Mouse (Mus musculus) erythroblast, adult 5-6 weeks (primary cell): ENCODE results near the gene Endog. TPM values are rescaled to one million over a fixed set of nuclear protein-coding genes. Genes with fewer than 3 reads are reported as not detected.
A peak's percentile ranks its signal among the peaks of the same experiment; 100 is the strongest.
"Not testable (repeated sequence)": the region's sequence is repeated elsewhere in the genome, so short reads cannot be mapped to it uniquely, and the experiment has no call there.

Source experiments
- ATAC-seq: replicated peaks from 2 replicates; pipeline ENCODE4 v1.8.0; 2016; ENCODE audit warnings: moderate number of reproducible peaks, mild to moderate bottlenecking, moderate TSS enrichment, inconsistent platforms; ENCODE audit not compliant: poor library complexity, low FRiP score, severe bottlenecking
- total RNA-seq, 2 experiments: library from RNA; stranded (forward) in 1 of 2; stranded (reverse) in 1 of 2; fragments of 150-400 nt in 1 of 2; fragments of 200-764, 138-1000 nt in 1 of 2; gene quantifications; 2 replicates each; pipeline versions ENCODE4 v1.2.3 to v1.2.4; 2015 to 2017; ENCODE audit warnings: low replicate concordance in 2 of 2

The Endog gene
- 2.7 TPM in 1 of 2 replicates, not detected in the other for total RNA-seq (2015; ENCODE audit: low replicate concordance)
- 2.2 and 3.0 TPM in 2 replicates for total RNA-seq (2017; ENCODE audit: low replicate concordance)

DNA sequence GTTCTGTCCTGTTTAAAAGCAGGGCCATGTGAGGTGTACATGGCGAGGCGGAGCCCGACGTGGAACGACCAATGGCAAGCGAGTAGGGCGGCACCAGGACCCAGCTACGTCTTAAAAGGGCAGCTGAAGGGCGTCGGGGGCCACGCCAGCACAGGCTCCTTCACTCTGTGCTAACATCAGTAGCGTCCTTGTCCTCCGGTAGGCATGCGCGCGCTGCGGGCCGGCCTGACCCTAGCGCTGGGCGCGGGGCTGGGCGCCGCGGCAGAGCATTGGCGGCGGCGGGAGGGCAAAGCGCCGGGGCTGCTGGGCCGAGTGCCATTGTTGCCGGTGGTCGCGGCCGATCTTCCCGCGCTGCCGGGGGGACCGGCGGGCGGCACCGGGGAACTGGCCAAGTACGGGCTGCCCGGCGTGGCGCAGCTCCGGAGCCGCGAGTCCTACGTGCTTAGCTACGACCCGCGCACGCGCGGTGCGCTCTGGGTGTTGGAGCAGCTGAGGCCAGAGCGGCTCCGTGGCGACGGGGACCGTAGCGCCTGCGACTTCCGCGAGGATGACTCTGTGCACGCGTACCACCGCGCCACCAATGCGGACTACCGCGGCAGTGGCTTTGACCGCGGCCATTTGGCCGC is at the start of gene Endog:
TSS of gene Endog (plus strand) at position 123 of the 626 bp plus-strand sequence.
- peak; percentile 51; the same call in 1 of the 2 replicates for ATAC-seq

- no peak for ATAC-seq
Observed at GRCm38 (mm10) chr2:30122766-30123165, 48.5 kb upstream of the Endog start.

DNA sequence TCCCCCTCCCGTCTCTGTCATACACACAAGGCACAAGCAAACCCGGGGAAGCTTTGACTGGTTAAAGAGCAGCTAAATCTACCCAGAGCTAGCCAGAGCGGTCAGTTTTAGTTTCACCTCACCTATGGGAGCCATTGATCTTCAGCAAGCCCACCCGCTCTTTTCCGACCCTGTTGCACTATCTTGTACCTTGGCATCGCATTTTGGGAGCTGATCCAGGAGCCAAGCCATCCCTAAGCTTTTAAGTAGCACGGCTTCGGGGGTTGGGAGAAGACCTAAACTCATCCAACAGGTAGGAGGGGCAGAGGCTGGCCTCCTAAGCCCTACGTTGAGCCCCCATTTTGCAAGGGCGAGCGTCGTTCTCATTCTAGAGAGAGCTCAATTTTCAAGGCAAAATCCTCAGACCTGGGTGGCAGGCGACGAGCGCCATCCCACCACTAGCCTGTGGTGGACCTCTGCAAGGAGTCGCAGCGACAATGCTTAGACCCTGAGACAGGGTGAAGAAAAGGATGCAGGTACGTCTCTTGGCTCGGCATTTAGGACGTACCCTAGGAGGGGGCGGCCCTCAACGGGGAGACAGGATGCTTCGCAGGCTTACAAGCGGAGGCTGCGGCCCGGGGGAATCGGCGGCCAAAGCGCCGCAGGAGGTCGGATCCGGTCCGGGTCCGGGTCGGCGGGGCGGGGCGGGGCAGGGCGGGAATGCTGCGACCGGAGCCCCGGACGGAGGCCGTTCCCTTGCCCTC is 47.4 kb upstream of the Endog start:
- ATAC-seq = peak; percentile 12; the same call in 1 of the 2 replicates

GRCm38 (mm10) chr2:30124472-30125274 is 46.6 kb upstream of the Endog start, which contains the start of gene Zer1:
Gene Zer1 (minus strand): TSS chr2:30124585.
- peak; percentile 88 for ATAC-seq

DNA sequence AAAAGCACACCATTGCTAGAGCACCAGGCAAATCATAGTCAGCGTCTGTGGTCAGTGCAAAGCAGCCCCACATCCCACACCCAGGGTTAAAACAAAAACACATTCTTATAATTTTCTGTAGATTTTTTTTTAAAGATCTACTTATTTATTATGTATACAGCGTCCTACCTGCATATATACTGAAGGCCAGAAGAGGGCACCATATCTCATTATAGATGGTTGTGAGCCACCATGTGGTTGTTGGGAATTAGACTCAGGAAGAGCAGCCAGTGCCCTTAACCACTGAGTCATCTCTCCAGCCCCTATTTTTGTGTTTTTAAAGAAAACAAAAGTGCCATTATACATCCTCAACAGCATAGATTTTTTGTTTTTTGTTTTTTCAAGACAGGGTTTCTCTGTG is 42.5 kb upstream of the Endog start:
- ATAC-seq = no peak

DNA sequence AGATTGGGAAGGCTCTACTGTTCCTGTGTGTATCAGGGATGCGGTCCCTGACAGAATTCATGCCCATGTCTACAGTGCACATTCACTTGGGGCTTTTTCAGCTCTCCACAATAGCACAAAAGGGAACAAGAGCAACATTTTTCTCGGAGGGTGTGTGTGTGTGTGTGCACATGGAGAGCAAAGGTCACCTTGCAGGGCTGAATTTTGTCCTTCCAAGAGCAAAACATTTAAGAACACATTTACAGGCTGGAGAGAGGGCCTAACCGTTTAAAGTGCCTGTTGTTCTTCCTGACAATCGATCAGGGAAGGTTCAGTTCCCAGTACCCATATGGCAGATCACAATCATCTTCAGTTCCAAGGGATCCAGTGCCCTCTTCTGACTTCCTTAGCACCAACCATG is 41.1 kb upstream of the Endog start:
- ATAC-seq = no peak

DNA sequence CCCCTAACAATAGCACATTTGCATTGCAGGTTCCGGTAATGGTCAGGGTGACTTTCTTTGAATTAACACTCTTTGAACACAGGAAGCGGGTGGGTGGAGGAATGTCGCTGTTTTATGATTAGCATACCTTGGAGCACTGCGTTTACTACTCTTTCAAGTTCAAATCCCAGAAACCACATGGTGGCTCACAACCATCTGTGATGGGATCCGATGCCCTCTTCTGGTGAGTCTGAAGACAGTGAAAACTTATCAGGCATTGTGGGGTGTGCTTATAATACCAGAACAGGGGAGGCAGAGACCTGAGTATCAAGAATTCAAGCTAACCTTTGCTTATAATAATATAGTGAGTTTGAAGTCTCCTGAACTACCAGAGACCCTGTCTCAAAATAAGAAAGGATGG is 40.1 kb upstream of the Endog start:
- ATAC-seq = not testable (repeated sequence)

GRCm38 (mm10) chr2:30132801-30133612 is 38.3 kb upstream of the Endog start:
- ATAC-seq = peak; percentile 10

- peak; percentile 92 for ATAC-seq
Observed at GRCm38 (mm10) chr2:30133613-30134377, 37.5 kb upstream of the Endog start, which contains the start of gene Tbc1d13. Gene Tbc1d13 (plus strand): TSS chr2:30133746.

DNA sequence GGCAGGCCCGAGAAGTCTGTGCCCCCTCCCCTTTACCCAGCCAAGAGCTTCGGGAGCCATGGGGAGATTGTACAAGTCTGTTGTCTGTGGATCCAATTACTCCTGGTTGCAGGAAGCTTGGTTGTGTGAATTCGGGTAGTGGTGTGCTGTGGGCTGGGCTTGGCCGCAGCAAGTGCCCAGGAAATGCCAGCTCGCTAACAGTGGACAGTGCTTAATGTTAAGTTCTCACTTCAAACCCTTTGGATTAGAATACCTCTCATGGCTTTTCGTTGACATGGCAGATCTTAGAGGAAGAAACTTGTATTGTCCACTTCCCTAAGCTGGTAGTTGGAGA is 36.9 kb upstream of the Endog start:
- ATAC-seq = 0 out of 2 replicates have a peak, but pooled peaks have one; percentile 14

DNA sequence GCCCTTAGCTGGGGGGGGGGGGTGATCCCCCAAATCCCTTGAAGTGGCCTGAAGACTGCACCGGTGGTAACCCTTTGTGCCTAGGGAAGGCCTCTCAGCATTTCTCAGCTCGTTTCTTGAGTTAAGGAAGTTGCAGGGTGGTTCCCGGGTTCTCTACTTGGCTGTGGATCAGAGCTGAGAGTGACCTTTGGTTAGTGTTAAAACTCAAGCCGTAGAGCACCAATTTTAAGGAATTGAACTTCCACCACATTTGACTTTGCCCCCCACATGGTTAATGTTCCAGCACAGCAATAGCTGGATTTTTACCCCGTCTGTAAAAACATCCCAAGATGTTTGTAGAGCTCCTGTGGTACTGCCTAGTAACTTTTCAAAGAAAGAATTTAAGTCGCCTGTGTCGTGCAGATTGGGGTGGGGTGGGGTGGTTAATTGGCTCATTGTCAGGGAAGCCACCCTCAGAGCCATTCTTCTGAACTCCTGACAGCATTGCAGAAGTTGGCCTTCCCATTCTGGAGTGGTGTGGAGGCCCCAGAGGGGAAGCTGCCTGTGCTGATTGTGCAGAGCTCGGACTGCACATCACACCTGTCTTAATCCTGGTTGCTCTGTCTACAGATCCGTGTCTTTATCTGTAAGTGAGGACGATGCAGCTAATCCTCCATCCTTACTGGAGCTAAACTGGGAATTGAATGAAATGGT is 36.2 kb upstream of the Endog start:
- no peak for ATAC-seq

DNA sequence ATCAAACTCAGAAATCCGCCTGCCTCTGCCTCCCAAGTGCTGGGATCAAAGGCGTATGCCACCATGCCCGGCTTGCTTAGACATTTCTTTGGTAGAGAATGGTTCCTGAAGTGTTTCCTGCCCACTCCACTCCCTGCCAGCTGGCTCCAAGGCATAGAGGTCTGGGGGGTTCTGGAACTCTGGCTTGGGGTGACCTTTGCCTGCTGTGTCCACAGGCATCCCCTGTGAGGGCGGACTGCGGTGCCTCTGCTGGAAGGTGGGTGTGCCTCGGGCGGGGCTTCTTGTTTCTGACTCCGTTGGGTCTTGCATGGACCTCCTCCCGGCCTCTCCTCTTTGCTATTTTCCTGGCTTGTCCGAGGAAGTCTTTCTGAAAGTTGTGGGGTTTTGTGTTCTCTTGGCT is 34.8 kb upstream of the Endog start:
- ATAC-seq = no peak

- ATAC-seq = not testable (repeated sequence)
Observed at GRCm38 (mm10) chr2:30140021-30140420, 31.3 kb upstream of the Endog start.

DNA sequence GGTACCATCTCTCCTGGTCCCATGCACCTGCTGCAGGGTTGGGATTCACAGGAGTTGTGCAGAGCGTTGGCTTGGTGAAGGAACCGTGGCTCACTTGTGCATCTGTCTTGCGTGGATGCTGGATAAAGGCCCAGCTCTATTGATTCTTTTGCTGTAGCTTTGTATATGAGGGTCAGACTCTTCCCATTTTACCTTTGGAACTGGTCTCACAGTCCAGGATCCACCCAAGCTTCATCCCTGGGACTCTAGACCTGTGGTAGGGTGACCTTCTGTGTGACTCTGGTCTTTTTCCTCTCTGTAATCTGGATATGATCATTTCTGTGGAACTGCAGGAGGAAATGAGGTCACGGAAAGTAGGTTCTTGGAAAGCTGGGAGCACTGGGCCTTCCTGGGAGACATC is 26.9 kb upstream of the Endog start:
- no peak for ATAC-seq

DNA sequence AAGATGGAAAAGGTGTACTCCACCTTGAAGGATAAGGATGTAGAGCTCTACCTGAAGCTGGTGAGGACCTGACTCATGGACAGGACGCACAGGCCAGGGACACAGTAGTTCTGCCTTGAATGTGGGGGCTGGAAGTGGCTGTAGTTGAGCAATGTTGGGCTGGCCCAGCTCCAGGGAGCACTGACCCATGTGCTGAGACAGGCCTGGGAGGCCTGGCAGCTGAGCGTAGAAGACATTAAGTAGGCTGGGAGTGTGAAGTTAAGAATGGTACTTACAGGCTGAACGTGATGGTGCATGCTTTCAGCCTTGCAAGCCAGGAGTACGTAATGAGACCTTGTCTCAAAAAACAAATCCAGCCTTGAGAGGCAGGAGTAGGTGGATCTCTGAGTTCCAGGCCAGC is 23.8 kb upstream of the Endog start:
- ATAC-seq = no peak

DNA sequence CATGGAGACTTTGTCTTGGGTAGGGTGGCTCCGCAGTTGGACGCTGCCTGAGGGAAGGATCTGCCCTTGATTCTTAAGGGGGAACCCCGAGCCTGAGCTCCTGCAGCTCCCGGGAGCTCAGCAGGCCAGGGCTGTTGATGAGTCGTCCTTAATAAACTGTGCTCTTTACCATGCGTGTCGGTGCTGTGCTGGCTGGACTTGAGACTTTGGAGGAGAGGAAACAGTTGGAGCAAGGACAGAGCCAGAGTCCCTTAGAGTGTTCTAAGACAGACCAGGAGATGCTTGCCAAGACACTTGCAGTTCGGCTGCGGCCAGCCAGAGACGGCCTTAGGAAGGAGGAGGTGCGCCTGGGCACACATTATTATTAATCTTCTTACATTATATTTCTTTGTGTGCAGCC is 19.5 kb upstream of the Endog start:
- no peak for ATAC-seq

DNA sequence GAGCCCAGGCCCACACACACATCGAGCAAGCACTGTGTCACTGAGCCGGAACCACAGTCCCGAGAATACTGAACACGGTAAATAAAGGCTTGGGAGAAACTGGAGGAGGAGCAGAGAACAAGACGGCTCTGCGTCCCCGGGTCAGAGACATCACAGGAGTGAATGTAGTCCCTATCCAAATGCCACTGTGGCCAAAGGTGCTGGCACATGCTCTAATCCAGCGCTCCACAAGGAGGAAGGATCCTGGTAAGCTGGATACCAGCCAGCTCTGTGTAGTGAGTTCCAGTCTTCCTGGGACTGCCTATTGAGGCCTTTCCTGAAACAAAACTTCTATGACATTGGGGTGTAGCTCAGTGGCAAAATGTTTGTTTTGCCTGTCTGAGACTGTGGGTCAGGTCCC is 18.7 kb upstream of the Endog start:
- ATAC-seq = no peak

- ATAC-seq = not testable (repeated sequence)
Observed at GRCm38 (mm10) chr2:30159871-30160270, 11.4 kb upstream of the Endog start.
